ENCODE assay signal across 19 mouse cellular contexts in genomic region chr11:44489117-44489516, GRCm38 (mm10). TPM values are rescaled to one million over a fixed set of nuclear protein-coding genes. Genes with fewer than 3 reads are reported as not detected.
DNase-seq lines count a peak whose midpoint lies in the region; ATAC-seq lines count a peak whose summit lies in the region.
"Had no signal": no experiment of that assay in that cellular context is flagged by ENCODE, and none has a peak within 500 bp of the region (broad histone marks: within the 10 kb centered on the region; RNA-seq: fewer than 3 reads in every experiment).

No protein-coding gene starts in this region.

- ATAC-seq in embryonic facial prominence, embryonic 14.5 days (ENCODE audit: low read depth): peak; percentile 41; the same call in 1 of the 2 replicates
- peak; percentile 70 for ATAC-seq in erythroblast, adult 5-6 weeks (replicated peaks; ENCODE audit: low FRiP score, poor library complexity, severe bottlenecking)
- peak; percentile 78 for ATAC-seq in liver, embryonic 13.5 days (ENCODE audit: low read depth)
- ATAC-seq in forebrain, embryonic 15.5 days (replicated peaks): no peak
- ATAC-seq: forebrain, embryonic 13.5 days; inflammation-experienced regulatory T-cells, adult 6 months; Patski had no signal

- no peak overlapping the region for H3K4me3 ChIP-seq in embryonic facial prominence, embryonic 14.5 days (ENCODE audit: low read depth, low read length)
- no peak overlapping the region for H3K4me3 ChIP-seq in embryonic facial prominence, embryonic 10.5 days
- no peak overlapping the region for H3K4me3 ChIP-seq in liver, embryonic 13.5 days (replicated peaks)
- H3K4me3 ChIP-seq in forebrain, embryonic 15.5 days: no peak overlapping the region
- H3K4me3 ChIP-seq: forebrain, embryonic 13.5 days; heart, embryonic 13.5 days; hindbrain, embryonic 15.5 days had no signal

- WGBS in embryonic facial prominence, embryonic 14.5 days: 94% methylated on average over 1 of the region's 1 CpGs
- 93% methylated on average over 1 of the region's 1 CpGs for WGBS in embryonic facial prominence, embryonic 10.5 days
- 76% methylated on average over 1 of the region's 1 CpGs for WGBS in liver, embryonic 13.5 days (ENCODE audit: insufficient replicate concordance)
- WGBS in forebrain, embryonic 15.5 days: 84% methylated on average over 1 of the region's 1 CpGs

- H3K36me3 ChIP-seq in embryonic facial prominence, embryonic 14.5 days (ENCODE audit: control insufficient read depth, insufficient read depth, low read length): no peaks in the 10 kb centered on the region
- no peaks in the 10 kb centered on the region for H3K36me3 ChIP-seq in embryonic facial prominence, embryonic 10.5 days (replicated peaks)
- H3K36me3 ChIP-seq in liver, embryonic 13.5 days: no peaks in the 10 kb centered on the region
- H3K36me3 ChIP-seq in forebrain, embryonic 15.5 days: no peaks in the 10 kb centered on the region
- H3K36me3 ChIP-seq: heart, embryonic 13.5 days; hindbrain, embryonic 15.5 days had no signal

- H3K27ac ChIP-seq in embryonic facial prominence, embryonic 14.5 days (replicated peaks; ENCODE audit: low read depth, low read length): no peak overlapping the region
- no peak overlapping the region for H3K27ac ChIP-seq in embryonic facial prominence, embryonic 10.5 days (replicated peaks)
- H3K27ac ChIP-seq in liver, embryonic 13.5 days: no peak overlapping the region
- no peak overlapping the region for H3K27ac ChIP-seq in forebrain, embryonic 15.5 days (replicated peaks)
- H3K27ac ChIP-seq: forebrain, embryonic 13.5 days; heart, embryonic 13.5 days; hindbrain, embryonic 15.5 days had no signal

- no peak for DNase-seq in embryonic facial prominence, embryonic 14.5 days (ENCODE audit: low spot score)
- DNase-seq in embryonic facial prominence, embryonic 10.5 days (ENCODE audit: low spot score): no peak
- no peak for DNase-seq in liver, embryonic 13.5 days
- no peak for DNase-seq in layer of hippocampus, postnatal 25 days (ENCODE audit: extremely low spot score in 1 of 2, low spot score in 1 of 2)
- no peak for DNase-seq in urinary bladder, postnatal 14 days (ENCODE audit: low spot score)
- DNase-seq: adrenal gland, adult 8-10 months; adrenal gland, postnatal 36 days; cerebellum, adult 2 months; cerebellum, postnatal 10 days; gastrocnemius, postnatal 36 days; heart, postnatal 36 days had no signal

- no peaks in the 10 kb centered on the region for H3K9me3 ChIP-seq in embryonic facial prominence, embryonic 14.5 days (ENCODE audit: control insufficient read depth, low read length)
- H3K9me3 ChIP-seq in embryonic facial prominence, embryonic 10.5 days: no peaks in the 10 kb centered on the region
- H3K9me3 ChIP-seq in liver, embryonic 13.5 days (replicated peaks): no peaks in the 10 kb centered on the region
- no peaks in the 10 kb centered on the region for H3K9me3 ChIP-seq in forebrain, embryonic 15.5 days
- H3K9me3 ChIP-seq: forebrain, embryonic 13.5 days; heart, embryonic 13.5 days; hindbrain, embryonic 15.5 days had no signal

- H3K4me2 ChIP-seq in embryonic facial prominence, embryonic 14.5 days (ENCODE audit: low read depth, low read length): no peak overlapping the region
- no peak overlapping the region for H3K4me2 ChIP-seq in liver, embryonic 13.5 days
- no peak overlapping the region for H3K4me2 ChIP-seq in forebrain, embryonic 15.5 days (replicated peaks)
- H3K4me2 ChIP-seq: forebrain, embryonic 13.5 days; heart, embryonic 13.5 days; hindbrain, embryonic 15.5 days had no signal

- H3K27me3 ChIP-seq in embryonic facial prominence, embryonic 14.5 days (replicated peaks; ENCODE audit: control insufficient read depth, insufficient read depth, low read length): no peaks in the 10 kb centered on the region
- no peaks in the 10 kb centered on the region for H3K27me3 ChIP-seq in embryonic facial prominence, embryonic 10.5 days (replicated peaks; ENCODE audit: low read depth, poor library complexity, severe bottlenecking)
- no peaks in the 10 kb centered on the region for H3K27me3 ChIP-seq in liver, embryonic 13.5 days
- H3K27me3 ChIP-seq in forebrain, embryonic 15.5 days: no peaks in the 10 kb centered on the region
- H3K27me3 ChIP-seq: CH12.LX; forebrain, embryonic 13.5 days; heart, embryonic 13.5 days; hindbrain, embryonic 15.5 days had no signal

- H3K4me1 ChIP-seq in embryonic facial prominence, embryonic 14.5 days (ENCODE audit: control insufficient read depth, insufficient read depth, low read length): no peaks in the 10 kb centered on the region
- no peaks in the 10 kb centered on the region for H3K4me1 ChIP-seq in embryonic facial prominence, embryonic 10.5 days
- peaks cover 15% of the 10 kb centered on the region for H3K4me1 ChIP-seq in liver, embryonic 13.5 days (replicated peaks)
- H3K4me1 ChIP-seq in forebrain, embryonic 15.5 days: no peaks in the 10 kb centered on the region
- H3K4me1 ChIP-seq: forebrain, embryonic 13.5 days; heart, embryonic 13.5 days; hindbrain, embryonic 15.5 days had no signal

- H3K9ac ChIP-seq in embryonic facial prominence, embryonic 14.5 days (ENCODE audit: low read depth, low read length): no peak overlapping the region
- no peak overlapping the region for H3K9ac ChIP-seq in liver, embryonic 13.5 days
- H3K9ac ChIP-seq in forebrain, embryonic 15.5 days (replicated peaks): no peak overlapping the region
- H3K9ac ChIP-seq: forebrain, embryonic 13.5 days; heart, embryonic 13.5 days; hindbrain, embryonic 15.5 days had no signal

RNA-seq across cellular contexts. Expression of gene Ublcp1, which starts 18.8 kb away (rescaled TPM):
- 57.4 and 60.4 TPM in 2 replicates for polyA plus RNA-seq in embryonic facial prominence, embryonic 14.5 days (2014; fragmentation: Nextera tagmentation; extraction: Ambion mirVana)
- 71.1 and 71.6 TPM in 2 replicates for polyA plus RNA-seq in embryonic facial prominence, embryonic 10.5 days (2016; fragmentation: Nextera tagmentation; extraction: Ambion mirVana)
- 224 and 301 TPM in 2 replicates for total RNA-seq in erythroblast, adult 5-6 weeks (2015; ENCODE audit: low replicate concordance)
- total RNA-seq in erythroblast, adult 5-6 weeks (2017; ENCODE audit: low replicate concordance): 191 and 230 TPM in 2 replicates
- 43.9 and 47.6 TPM in 2 replicates for polyA plus RNA-seq in liver, embryonic 13.5 days (2015; fragmentation: Nextera tagmentation; extraction: Ambion mirVana)
- 10 to 100 TPM; 43.0 to 43.6 TPM for total RNA-seq in layer of hippocampus, postnatal 25 days (2021)
- polyA plus RNA-seq in forebrain, embryonic 15.5 days (2015; fragmentation: Nextera tagmentation; extraction: Ambion mirVana): 50.6 and 56.1 TPM in 2 replicates

RNA-seq across cellular contexts. Expression of gene Rnf145, which starts 29.6 kb away (rescaled TPM):
- 82.8 and 85.4 TPM in 2 replicates for polyA plus RNA-seq in embryonic facial prominence, embryonic 14.5 days (2014; fragmentation: Nextera tagmentation; extraction: Ambion mirVana)
- polyA plus RNA-seq in embryonic facial prominence, embryonic 10.5 days (2016; fragmentation: Nextera tagmentation; extraction: Ambion mirVana): 87.3 and 90.3 TPM in 2 replicates
- 193 and 204 TPM in 2 replicates for total RNA-seq in erythroblast, adult 5-6 weeks (2015; ENCODE audit: low replicate concordance)
- 394 and 452 TPM in 2 replicates for total RNA-seq in erythroblast, adult 5-6 weeks (2017; ENCODE audit: low replicate concordance)
- 45.9 and 47.8 TPM in 2 replicates for polyA plus RNA-seq in liver, embryonic 13.5 days (2015; fragmentation: Nextera tagmentation; extraction: Ambion mirVana)
- 100 to 1,000 TPM in 1 of 2 experiments, 10 to 100 TPM in 1; 90.7 to 106 TPM for total RNA-seq in layer of hippocampus, postnatal 25 days (2021)
- polyA plus RNA-seq in forebrain, embryonic 15.5 days (2015; fragmentation: Nextera tagmentation; extraction: Ambion mirVana): 96.6 and 99.2 TPM in 2 replicates
